Mouse (Mus musculus) ES-E14 (cell line): ENCODE measurements around the gene Asic3.

ENCODE experiments used
- CHD2 ChIP-seq: IDR thresholded peaks from 2 replicates; pipeline ENCODE4 v1.6.1; 2014; ENCODE audit warnings: mild to moderate bottlenecking, low read depth, low read length, inconsistent platforms
- HCFC1 ChIP-seq: IDR thresholded peaks from 2 replicates; pipeline ENCODE4 v1.6.1; 2012; ENCODE audit warnings: low read length, inconsistent platforms, borderline replicate concordance; ENCODE audit not compliant: insufficient read depth
- MAFK ChIP-seq: IDR thresholded peaks from 2 replicates; pipeline ENCODE4 v1.6.1; 2014; ENCODE audit warnings: mild to moderate bottlenecking, low read depth, low read length, inconsistent platforms; ENCODE audit not compliant: insufficient read depth

DNA sequence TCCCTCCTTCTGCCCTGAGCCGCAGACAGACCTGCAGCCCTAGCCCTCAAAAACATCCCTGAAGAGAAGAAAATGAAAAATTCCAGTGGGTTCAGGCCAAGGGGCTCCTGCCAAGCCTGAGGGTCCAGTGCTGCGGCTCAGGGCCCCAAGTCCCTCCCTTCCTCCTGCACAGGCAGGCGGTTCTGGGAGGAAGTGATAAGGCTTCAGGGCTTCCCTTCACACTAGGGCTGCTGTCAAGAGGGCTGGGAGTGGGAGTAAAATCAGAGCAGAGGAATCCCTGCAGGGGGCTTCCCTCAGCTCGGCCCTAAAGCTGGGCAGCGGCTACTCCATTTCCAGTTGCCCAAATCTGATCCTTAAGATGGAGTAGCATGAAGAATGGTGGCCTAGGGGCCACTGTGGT, 47.7 kb upstream of the Asic3 start:
- TF ChIP-seq CHD2 (no peak), MAFK (no peak), HCFC1 (no peak)
